Mouse (Mus musculus) kidney, adult 2 months (tissue): ENCODE data around the gene Zfp641. TPM values are rescaled to one million over a fixed set of nuclear protein-coding genes. Genes with fewer than 3 reads are reported as not detected.

Experiments used
- DNase-seq: peaks from one replicate; pipeline ENCODE4 v3.0.0; 2021
- H3K27ac ChIP-seq: fragments of 200-500 bp; 2 replicates; pipeline ENCODE4 v1.5.1; 2012; ENCODE audit warnings: low read depth, low read length, control low read depth, inconsistent platforms; ENCODE audit not compliant: insufficient read depth
- H3K27me3 ChIP-seq: fragments of 200-500 bp; replicated peaks from 2 replicates; pipeline ENCODE4 v1.6.1; 2012; ENCODE audit warnings: mild to moderate bottlenecking, moderate library complexity, low read length, inconsistent platforms; ENCODE audit not compliant: control insufficient read depth, insufficient read depth
- H3K36me3 ChIP-seq: fragments of 200-500 bp; 2 replicates; pipeline ENCODE4 v1.6.1; 2012; ENCODE audit warnings: mild to moderate bottlenecking, moderate library complexity, low read length, inconsistent platforms; ENCODE audit not compliant: control insufficient read depth, insufficient read depth
- H3K4me1 ChIP-seq: fragments of 200-500 bp; 2 replicates; pipeline ENCODE4 v1.6.1; 2011; ENCODE audit warnings: low read length; ENCODE audit not compliant: control insufficient read depth, insufficient read depth
- H3K4me3 ChIP-seq: fragments of 200-500 bp; 2 replicates; pipeline ENCODE4 v1.5.1; 2011; ENCODE audit warnings: mild to moderate bottlenecking, low read depth, low read length, control low read depth; ENCODE audit not compliant: insufficient read depth
- CTCF ChIP-seq: fragments of 200-500 bp; conservative IDR thresholded peaks from 2 replicates; pipeline ENCODE4 v1.5.1; 2011; ENCODE audit warnings: low read depth, mild to moderate bottlenecking, control low read depth, low read length, moderate library complexity, mixed read lengths; ENCODE audit not compliant: insufficient read depth, insufficient read length
- POLR2A ChIP-seq: fragments of 200-500 bp; IDR thresholded peaks from one replicate; pipeline ENCODE4 v1.6.1; 2011; ENCODE audit warnings: low read depth, low read length, control low read depth
- WGBS: fragments of 180-500 bp; shearing (Covaris S2); methylation state at CpG from one replicate; pipeline ENCODE4 v1.1.7; 2018; 5-methylcytosine and 5-hydroxymethylcytosine counted together
- polyA plus RNA-seq: library from polyadenylated mRNA; depleted of rRNA; stranded (reverse); fragments of >200 nt; gene quantifications from 2 replicates; pipeline ENCODE4 v1.2.3, GENCODE M21; 2012; rRNA removed

Zfp641 gene
- polyA plus RNA-seq, 1 experiment: 3.0 TPM

GRCm38 (mm10) chr15:98257776-98258175 lies 38.2 kb downstream of the Zfp641 start:
- Histone ChIP-seq H3K27me3 (no peaks in the 10 kb centered on the region), H3K27ac (no peak overlapping the region), H3K36me3 (no peaks in the 10 kb centered on the region), H3K4me3 (no peak overlapping the region), H3K4me1 (peaks cover 4% of the 10 kb centered on the region; the same call in 1 of the 2 replicates)
- WGBS: 88% methylated on average over 7 of the region's 7 CpGs
- no peak for TF ChIP-seq CTCF
- TF ChIP-seq POLR2A: no peak
- no peak for DNase-seq

GRCm38 (mm10) chr15:98257193-98257592 lies 38.8 kb downstream of the Zfp641 start, which contains the start of gene H1fnt:
TSS of gene H1fnt (minus strand) at chr15:98257293.
- WGBS: 86% methylated on average over 8 of the region's 8 CpGs

GRCm38 (mm10) chr15:98256271-98256670 lies 39.7 kb downstream of the Zfp641 start:
- WGBS: 74% methylated on average over 13 of the region's 13 CpGs
- Histone ChIP-seq H3K27me3 (no peaks in the 10 kb centered on the region), H3K27ac (no peak overlapping the region), H3K4me1 (peaks cover 4% of the 10 kb centered on the region; the same call in 1 of the 2 replicates), H3K4me3 (no peak overlapping the region), H3K36me3 (no peaks in the 10 kb centered on the region)
- TF ChIP-seq CTCF (no peak), POLR2A (no peak)
- peak; percentile 95 for DNase-seq

More at GRCm38 (mm10) chr15:98257193-98257592, 38.8 kb downstream of the Zfp641 start, which contains the start of gene H1fnt:
- Histone ChIP-seq H3K27me3 (no peaks in the 10 kb centered on the region), H3K27ac (no peak within 1 kb of the TSS), H3K36me3 (no peaks in the 10 kb centered on the region), H3K4me1 (peaks cover 4% of the 10 kb centered on the region; the same call in 1 of the 2 replicates), H3K4me3 (no peak within 1 kb of the TSS)
- DNase-seq: no peak
- TF ChIP-seq CTCF (no peak), POLR2A (no peak)

Other genes starting within 250 kb of the Zfp641 start
- 44.8 and 56.2 TPM in 2 replicates for gene Pfkm, start 203.6 kb downstream of the Zfp641 start, polyA plus RNA-seq
- 7.9 and 8.1 TPM in 2 replicates for gene Senp1, start 202.4 kb downstream of the Zfp641 start, polyA plus RNA-seq
- gene Asb8, start 130.5 kb downstream of the Zfp641 start, polyA plus RNA-seq: 46.8 and 52.5 TPM in 2 replicates
- gene Ccdc184, start 129.0 kb downstream of the Zfp641 start, polyA plus RNA-seq: 0.19 and 0.45 TPM in 2 replicates
- not detected in 2 replicates for gene Olfr288, start 100.6 kb downstream of the Zfp641 start, polyA plus RNA-seq
- gene Gm44579, start 75.2 kb downstream of the Zfp641 start, polyA plus RNA-seq: not detected in 2 replicates
- not detected in 2 replicates for gene Olfr287, start 75.1 kb downstream of the Zfp641 start, polyA plus RNA-seq
- not detected in 2 replicates for gene Olfr286, start 61.7 kb downstream of the Zfp641 start, polyA plus RNA-seq
- 0.06 and 0.14 TPM in 2 replicates for gene H1fnt, start 38.9 kb downstream of the Zfp641 start, polyA plus RNA-seq
- gene Olfr285, start 21.2 kb upstream of the Zfp641 start, polyA plus RNA-seq: not detected in 2 replicates
- not detected in 2 replicates for gene Olfr284, start 44.8 kb upstream of the Zfp641 start, polyA plus RNA-seq
- gene Olfr283, start 84.8 kb upstream of the Zfp641 start, polyA plus RNA-seq: not detected in 2 replicates
- not detected in 2 replicates for gene Olfr282, start 135.1 kb upstream of the Zfp641 start, polyA plus RNA-seq
- gene Olfr281, start 156.4 kb upstream of the Zfp641 start, polyA plus RNA-seq: not detected in 2 replicates
- not detected in 2 replicates for gene OR5BS1P, start 173.7 kb upstream of the Zfp641 start, polyA plus RNA-seq
- not detected in 2 replicates for gene Lalba, start 186.6 kb upstream of the Zfp641 start, polyA plus RNA-seq
- gene Olfr279, start 196.2 kb upstream of the Zfp641 start, polyA plus RNA-seq: not detected in 2 replicates
- gene Kansl2, start 238.1 kb upstream of the Zfp641 start, polyA plus RNA-seq: 32.0 and 33.1 TPM in 2 replicates